Mouse (Mus musculus): Measurements from ENCODE around the gene Ankmy1. TPM values are rescaled to one million over a fixed set of nuclear protein-coding genes. Genes with fewer than 3 reads are reported as not detected.

Gene Ankmy1
- polyA plus RNA-seq (2014; fragmentation: Nextera tagmentation; extraction: Ambion mirVana): 1.1 and 1.4 TPM in 2 replicates

DNA sequence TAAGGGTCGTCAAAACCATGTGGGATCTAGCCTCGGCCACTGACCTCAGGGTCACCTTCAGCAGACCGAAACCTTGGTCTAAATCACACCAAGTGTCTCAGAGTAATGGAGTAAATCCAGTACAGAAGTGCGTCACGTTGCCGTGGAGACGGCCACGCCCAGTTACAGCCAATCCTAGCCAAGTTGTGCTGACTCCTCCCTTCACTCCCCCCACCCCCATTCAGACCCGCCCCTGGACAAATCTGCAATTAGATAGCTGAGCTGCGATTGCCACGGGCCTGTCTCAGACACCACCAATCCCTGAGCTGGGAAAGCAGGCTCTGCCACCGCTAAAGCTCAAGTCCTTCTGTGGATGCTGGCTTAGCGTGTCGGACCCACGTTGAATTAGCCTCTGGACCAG is at the start of gene Ankmy1:
Gene Ankmy1 (minus strand): TSS at position 121 of the 400 bp plus-strand sequence.
- Histone ChIP-seq H3K36me3 (ENCODE audit: control insufficient read depth, insufficient read depth, low read length) (no peaks in the 10 kb centered on the region), H3K27me3 (ENCODE audit: control insufficient read depth, insufficient read depth, low read length) (no peaks in the 10 kb centered on the region), H3K27ac (ENCODE audit: low read depth, low read length) (no peak within 1 kb of the TSS), H3K4me3 (ENCODE audit: low read length) (peak within 1 kb of the TSS; percentile 24), H3K4me2 (replicated peaks; ENCODE audit: low read depth, low read length) (peak within 1 kb of the TSS; percentile 35), H3K9me3 (ENCODE audit: control insufficient read depth, low read length) (no peaks in the 10 kb centered on the region), H3K4me1 (ENCODE audit: control insufficient read depth, insufficient read depth, low read length) (peaks cover 12% of the 10 kb centered on the region; the same call in 1 of the 2 replicates), H3K9ac (ENCODE audit: low read depth, low read length) (peak within 1 kb of the TSS; percentile 23; the same call in 1 of the 2 replicates)
- 2% methylated on average over 15 of the region's 15 CpGs for WGBS
- peak; percentile 72 for ATAC-seq (ENCODE audit: low FRiP score, low TSS enrichment)

DNA sequence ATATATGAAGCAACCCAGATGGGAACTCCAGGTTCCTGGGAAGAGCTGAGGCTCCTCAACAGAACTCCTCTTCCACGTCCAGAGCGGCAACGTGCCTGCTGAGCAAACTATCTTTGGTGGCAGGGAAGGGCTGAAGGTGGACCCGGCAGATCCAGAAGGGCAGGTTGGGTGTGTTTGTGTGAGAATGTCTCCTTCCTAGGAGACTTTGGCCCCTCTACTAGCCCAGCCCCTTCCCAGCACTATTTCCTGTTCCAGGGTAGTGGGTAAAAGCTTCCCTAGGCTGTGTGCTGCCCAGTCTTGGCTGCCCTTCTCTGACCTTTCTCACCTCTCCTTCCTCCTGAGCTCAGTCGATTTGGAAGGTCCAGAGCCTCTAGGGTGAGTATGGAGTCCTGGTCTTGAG is 47.9 kb upstream of the Ankmy1 start, which contains the start of gene Gpr35:
Gene Gpr35 (plus strand): TSS at position 259 of the 400 bp plus-strand sequence.
- WGBS: 68% methylated on average over 5 of the region's 5 CpGs
- Histone ChIP-seq H3K9ac (ENCODE audit: low read depth, low read length) (no peak within 1 kb of the TSS), H3K27me3 (ENCODE audit: control insufficient read depth, insufficient read depth, low read length) (no peaks in the 10 kb centered on the region), H3K4me3 (ENCODE audit: low read length) (no peak within 1 kb of the TSS), H3K27ac (ENCODE audit: low read depth, low read length) (no peak within 1 kb of the TSS), H3K4me2 (replicated peaks; ENCODE audit: low read depth, low read length) (no peak within 1 kb of the TSS), H3K4me1 (ENCODE audit: control insufficient read depth, insufficient read depth, low read length) (no peaks in the 10 kb centered on the region), H3K9me3 (ENCODE audit: control insufficient read depth, low read length) (no peaks in the 10 kb centered on the region), H3K36me3 (ENCODE audit: control insufficient read depth, insufficient read depth, low read length) (peaks cover 32% of the 10 kb centered on the region)
- no peak for ATAC-seq (ENCODE audit: low FRiP score, low TSS enrichment)

DNA sequence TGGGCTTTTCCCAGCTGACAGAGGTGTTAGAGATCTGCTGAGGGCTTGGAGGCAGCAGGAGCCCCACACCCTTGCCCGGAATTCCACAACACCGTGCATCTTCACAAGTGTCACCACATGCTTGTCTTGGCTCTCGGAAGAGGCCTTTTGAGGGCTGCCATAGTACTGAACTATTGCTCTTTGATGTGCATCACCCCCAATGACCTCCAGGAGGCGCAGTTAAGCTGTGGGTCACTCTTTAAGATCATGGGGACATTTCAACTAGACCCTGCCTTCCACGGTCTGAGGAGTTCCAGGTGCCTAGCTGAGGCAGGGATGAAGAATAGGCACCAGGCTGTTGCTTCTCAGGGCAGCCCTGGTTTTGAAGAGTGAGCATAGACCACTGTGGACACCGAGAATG is 46.7 kb upstream of the Ankmy1 start:
- no peak for ATAC-seq (ENCODE audit: low FRiP score, low TSS enrichment)
- H3K9me3 ChIP-seq (ENCODE audit: control insufficient read depth, low read length): no peaks in the 10 kb centered on the region

GRCm38 (mm10) chr1:92947966-92948365 is 45.3 kb upstream of the Ankmy1 start:
- H3K4me1 ChIP-seq (ENCODE audit: control insufficient read depth, insufficient read depth, low read length): no peaks in the 10 kb centered on the region
- H3K27ac ChIP-seq (ENCODE audit: low read depth, low read length): no peak overlapping the region
- H3K27me3 ChIP-seq (ENCODE audit: control insufficient read depth, insufficient read depth, low read length): no peaks in the 10 kb centered on the region
- H3K9ac ChIP-seq (ENCODE audit: low read depth, low read length): no peak overlapping the region
- ATAC-seq (ENCODE audit: low FRiP score, low TSS enrichment): no peak
- no peak overlapping the region for H3K4me3 ChIP-seq (ENCODE audit: low read length)
- H3K4me2 ChIP-seq (replicated peaks; ENCODE audit: low read depth, low read length): no peak overlapping the region
- H3K36me3 ChIP-seq (ENCODE audit: control insufficient read depth, insufficient read depth, low read length): peaks cover 59% of the 10 kb centered on the region
- no peaks in the 10 kb centered on the region for H3K9me3 ChIP-seq (ENCODE audit: control insufficient read depth, low read length)
- WGBS: 97% methylated on average over 3 of the region's 3 CpGs

More for the DNA sequence above, 46.7 kb upstream of the Ankmy1 start:
- Histone ChIP-seq H3K36me3 (ENCODE audit: control insufficient read depth, insufficient read depth, low read length) (peaks cover 44% of the 10 kb centered on the region), H3K4me1 (ENCODE audit: control insufficient read depth, insufficient read depth, low read length) (no peaks in the 10 kb centered on the region), H3K27me3 (ENCODE audit: control insufficient read depth, insufficient read depth, low read length) (no peaks in the 10 kb centered on the region), H3K27ac (ENCODE audit: low read depth, low read length) (no peak overlapping the region), H3K4me3 (ENCODE audit: low read length) (no peak overlapping the region), H3K4me2 (replicated peaks; ENCODE audit: low read depth, low read length) (no peak overlapping the region), H3K9ac (ENCODE audit: low read depth, low read length) (no peak overlapping the region)
- 63% methylated on average over 6 of the region's 6 CpGs for WGBS

DNA sequence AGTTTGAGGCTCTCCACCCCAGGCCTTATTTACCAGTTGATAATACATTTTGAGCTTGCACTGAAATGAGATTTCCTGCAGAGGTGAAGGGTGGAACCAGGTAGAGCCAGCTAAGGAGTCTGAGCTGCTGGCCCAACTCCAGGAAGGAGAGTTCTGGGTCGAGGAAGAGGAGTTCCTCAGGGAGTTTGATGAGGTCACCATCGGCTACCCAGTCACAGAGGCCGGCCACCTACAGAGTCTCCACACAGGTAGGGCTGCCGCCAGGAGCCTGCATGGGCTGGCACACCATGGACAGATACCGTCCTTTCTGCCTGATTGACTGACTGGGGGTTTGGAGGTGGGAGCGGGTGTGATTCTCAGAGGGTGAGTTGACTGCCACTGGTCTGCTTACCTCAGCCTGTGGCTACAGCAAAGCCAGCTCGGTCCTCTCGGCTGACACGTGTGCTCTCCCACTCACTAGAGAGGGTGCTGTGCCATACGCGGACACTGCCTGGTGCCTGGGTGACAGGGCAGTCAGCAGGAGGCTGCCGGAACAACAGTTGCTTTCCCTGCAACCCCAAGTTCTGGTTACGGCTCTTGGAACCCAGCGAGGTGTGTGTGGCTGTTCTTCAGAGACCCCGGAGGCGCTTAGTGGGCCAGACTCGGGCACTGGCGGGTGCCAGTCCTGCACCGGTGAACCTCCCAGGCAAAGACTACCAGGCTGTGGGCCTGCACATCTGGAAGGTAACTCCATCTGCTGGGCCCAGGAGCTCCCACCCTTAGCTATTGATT is 40.7 kb upstream of the Ankmy1 start:
- Histone ChIP-seq H3K36me3 (ENCODE audit: control insufficient read depth, insufficient read depth, low read length) (peaks cover 95% of the 10 kb centered on the region), H3K9ac (ENCODE audit: low read depth, low read length) (no peak overlapping the region), H3K4me3 (ENCODE audit: low read length) (no peak overlapping the region), H3K4me2 (replicated peaks; ENCODE audit: low read depth, low read length) (no peak overlapping the region), H3K4me1 (ENCODE audit: control insufficient read depth, insufficient read depth, low read length) (no peaks in the 10 kb centered on the region), H3K9me3 (ENCODE audit: control insufficient read depth, low read length) (no peaks in the 10 kb centered on the region), H3K27me3 (ENCODE audit: control insufficient read depth, insufficient read depth, low read length) (no peaks in the 10 kb centered on the region), H3K27ac (ENCODE audit: low read depth, low read length) (no peak overlapping the region)
- ATAC-seq (ENCODE audit: low FRiP score, low TSS enrichment): no peak
- WGBS: 96% methylated on average over 19 of the region's 19 CpGs

- Histone ChIP-seq H3K36me3 (ENCODE audit: control insufficient read depth, insufficient read depth, low read length) (peaks cover 65% of the 10 kb centered on the region), H3K4me2 (replicated peaks; ENCODE audit: low read depth, low read length) (no peak overlapping the region), H3K4me3 (ENCODE audit: low read length) (no peak overlapping the region), H3K9ac (ENCODE audit: low read depth, low read length) (no peak overlapping the region), H3K27ac (ENCODE audit: low read depth, low read length) (no peak overlapping the region), H3K9me3 (ENCODE audit: control insufficient read depth, low read length) (no peaks in the 10 kb centered on the region), H3K4me1 (ENCODE audit: control insufficient read depth, insufficient read depth, low read length) (peaks cover 14% of the 10 kb centered on the region), H3K27me3 (ENCODE audit: control insufficient read depth, insufficient read depth, low read length) (no peaks in the 10 kb centered on the region)
- 93% methylated on average over 4 of the region's 4 CpGs for WGBS
- ATAC-seq (ENCODE audit: low FRiP score, low TSS enrichment): no peak
Observed at GRCm38 (mm10) chr1:92939746-92940145, 37.0 kb upstream of the Ankmy1 start.

DNA sequence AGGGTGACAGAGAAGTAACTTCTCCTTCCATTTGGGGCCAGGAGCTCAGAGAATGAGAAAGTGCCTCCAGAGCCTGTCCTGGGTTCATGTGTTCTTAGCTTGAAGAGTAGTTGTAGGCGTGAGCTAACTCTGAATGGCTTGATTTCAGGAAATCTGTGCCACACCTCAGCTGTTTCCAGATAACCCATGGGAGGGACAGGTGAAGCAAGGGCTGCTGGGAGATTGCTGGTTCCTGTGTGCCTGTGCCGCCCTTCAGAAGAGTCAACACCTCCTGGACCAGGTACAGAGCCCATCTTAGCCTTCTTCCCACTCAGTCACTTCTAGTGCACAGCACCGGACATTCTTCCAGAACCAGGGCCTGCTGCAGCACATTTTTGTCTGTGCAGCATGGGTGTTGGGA is 35.1 kb upstream of the Ankmy1 start:
- peaks cover 20% of the 10 kb centered on the region for H3K4me1 ChIP-seq (ENCODE audit: control insufficient read depth, insufficient read depth, low read length)
- no peak overlapping the region for H3K4me2 ChIP-seq (replicated peaks; ENCODE audit: low read depth, low read length)
- peaks cover 45% of the 10 kb centered on the region for H3K36me3 ChIP-seq (ENCODE audit: control insufficient read depth, insufficient read depth, low read length)
- no peak overlapping the region for H3K27ac ChIP-seq (ENCODE audit: low read depth, low read length)
- peaks cover 5% of the 10 kb centered on the region for H3K9me3 ChIP-seq (ENCODE audit: control insufficient read depth, low read length)
- no peaks in the 10 kb centered on the region for H3K27me3 ChIP-seq (ENCODE audit: control insufficient read depth, insufficient read depth, low read length)
- H3K9ac ChIP-seq (ENCODE audit: low read depth, low read length): no peak overlapping the region
- no peak overlapping the region for H3K4me3 ChIP-seq (ENCODE audit: low read length)
- ATAC-seq (ENCODE audit: low FRiP score, low TSS enrichment): no peak
- WGBS: 92% methylated on average over 3 of the region's 3 CpGs

GRCm38 (mm10) chr1:92936467-92936866 is 33.8 kb upstream of the Ankmy1 start:
- H3K9me3 ChIP-seq (ENCODE audit: control insufficient read depth, low read length): peaks cover 6% of the 10 kb centered on the region
- no peaks in the 10 kb centered on the region for H3K27me3 ChIP-seq (ENCODE audit: control insufficient read depth, insufficient read depth, low read length)
- no peak overlapping the region for H3K27ac ChIP-seq (ENCODE audit: low read depth, low read length)
- no peak overlapping the region for H3K4me2 ChIP-seq (replicated peaks; ENCODE audit: low read depth, low read length)
- no peak for ATAC-seq (ENCODE audit: low FRiP score, low TSS enrichment)
- peaks cover 20% of the 10 kb centered on the region for H3K4me1 ChIP-seq (ENCODE audit: control insufficient read depth, insufficient read depth, low read length)
- WGBS: 75% methylated on average over 3 of the region's 3 CpGs
- H3K9ac ChIP-seq (ENCODE audit: low read depth, low read length): no peak overlapping the region
- H3K36me3 ChIP-seq (ENCODE audit: control insufficient read depth, insufficient read depth, low read length): peaks cover 32% of the 10 kb centered on the region
- no peak overlapping the region for H3K4me3 ChIP-seq (ENCODE audit: low read length)

DNA sequence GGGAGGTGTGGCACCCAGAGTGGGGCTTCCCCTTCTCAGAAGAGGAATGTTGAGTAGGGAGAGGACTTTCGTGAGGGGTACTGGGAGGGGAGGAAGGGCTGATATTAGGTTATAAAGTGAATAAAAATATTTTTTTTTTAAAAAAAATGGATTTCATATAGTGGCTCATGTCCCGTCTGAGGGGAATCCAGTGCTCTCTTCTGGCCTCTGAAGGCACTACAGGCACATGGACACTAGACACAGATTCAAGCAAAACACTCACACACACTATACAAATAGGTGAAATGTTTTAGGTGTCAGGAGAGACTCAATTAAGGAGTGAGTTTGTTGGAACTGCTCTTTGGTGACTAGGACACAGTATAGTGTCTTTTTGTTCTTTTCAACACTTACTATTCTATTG is 33.3 kb upstream of the Ankmy1 start:
- ATAC-seq (ENCODE audit: low FRiP score, low TSS enrichment): no peak
- 65% methylated on average over 2 of the region's 2 CpGs for WGBS
- Histone ChIP-seq H3K9ac (ENCODE audit: low read depth, low read length) (peak overlapping the region; percentile 79; the same call in 1 of the 2 replicates), H3K4me3 (ENCODE audit: low read length) (no peak overlapping the region; the same call in 1 of the 2 replicates), H3K9me3 (ENCODE audit: control insufficient read depth, low read length) (peaks cover 6% of the 10 kb centered on the region), H3K36me3 (ENCODE audit: control insufficient read depth, insufficient read depth, low read length) (peaks cover 29% of the 10 kb centered on the region), H3K27ac (ENCODE audit: low read depth, low read length) (no peak overlapping the region), H3K4me1 (ENCODE audit: control insufficient read depth, insufficient read depth, low read length) (peaks cover 20% of the 10 kb centered on the region), H3K27me3 (ENCODE audit: control insufficient read depth, insufficient read depth, low read length) (no peaks in the 10 kb centered on the region), H3K4me2 (replicated peaks; ENCODE audit: low read depth, low read length) (peak overlapping the region; percentile 78)

Data from kidney, embryonic 14.5 days (tissue).